Mouse (Mus musculus): ENCODE measurements around the gene Phrf1.

GRCm38 (mm10) chr7:141301386-141301785, 72.8 kb downstream of the Phrf1 start:
- TF ChIP-seq POLR2A (IDR thresholded peaks at IDR 0.05; ENCODE audit: low read depth, low read length) (no peak), CTCF (IDR thresholded peaks at IDR 0.05; ENCODE audit: borderline replicate concordance, insufficient read depth, low read length) (no peak)
